Mouse (Mus musculus) spleen, postnatal 14 days (tissue): ENCODE measurements at regions not wholly inside any gene's neighbourhood (a gene's known extent, or its start where the extent isn't known, plus 50 kb on each side); places are given as distances from the start of the nearest gene placed in this dataset.

Experiments used
- DNase-seq, 2 experiments: peaks; one replicate each; pipeline ENCODE4 v3.0.0; 2021 to 2022; ENCODE audit warnings: low spot score in 2 of 2

- DNase-seq = no peak
Measured at GRCm38 (mm10) chr5:133550657-133551056, 548.9 kb upstream of the Castor2 start.

- DNase-seq = no peak
Measured at GRCm38 (mm10) chr5:133542217-133542616, 557.3 kb upstream of the Castor2 start.

GRCm38 (mm10) chr5:133532678-133533077 lies 566.8 kb upstream of the Castor2 start:
- DNase-seq = no peak

GRCm38 (mm10) chr5:133505661-133506060 lies 593.9 kb upstream of the Castor2 start:
- no peak for DNase-seq

- no peak for DNase-seq
Measured at GRCm38 (mm10) chr5:133487806-133488290, 611.7 kb upstream of the Castor2 start.

- DNase-seq = no peak
Measured at GRCm38 (mm10) chr5:133482291-133483086, 617.0 kb upstream of the Castor2 start.

GRCm38 (mm10) chr5:133479205-133479604 lies 620.3 kb upstream of the Castor2 start:
- DNase-seq = no peak

- no peak for DNase-seq
Measured at GRCm38 (mm10) chr5:133453349-133454049, 646.0 kb upstream of the Castor2 start.

GRCm38 (mm10) chr5:133449926-133450325 lies 649.6 kb upstream of the Castor2 start:
- DNase-seq = no peak

- no peak for DNase-seq
Measured at GRCm38 (mm10) chr5:133400826-133401225, 698.7 kb upstream of the Castor2 start.

- no peak for DNase-seq
Measured at GRCm38 (mm10) chr5:133389896-133390295, 709.6 kb upstream of the Castor2 start.

- DNase-seq = no peak
Measured at GRCm38 (mm10) chr5:133389023-133389840, 710.3 kb upstream of the Castor2 start.

- no peak for DNase-seq
Measured at GRCm38 (mm10) chr5:133385374-133386349, 713.8 kb upstream of the Castor2 start.

GRCm38 (mm10) chr5:133365771-133366170 lies 733.7 kb upstream of the Castor2 start:
- no peak for DNase-seq

GRCm38 (mm10) chr5:133347516-133347915 lies 752.0 kb upstream of the Castor2 start:
- no peak for DNase-seq

- DNase-seq = no peak
Measured at GRCm38 (mm10) chr5:133341973-133342372, 757.5 kb upstream of the Castor2 start.

- no peak for DNase-seq
Measured at GRCm38 (mm10) chr5:133320626-133321025, 777.5 kb upstream of the Auts2 start.

- DNase-seq = no peak
Measured at GRCm38 (mm10) chr5:133320206-133320605, 777.1 kb upstream of the Auts2 start.

GRCm38 (mm10) chr5:133314031-133314430 lies 770.9 kb upstream of the Auts2 start:
- DNase-seq = no peak

- DNase-seq = no peak
Measured at GRCm38 (mm10) chr5:133310979-133311890, 768.1 kb upstream of the Auts2 start.
